Mouse (Mus musculus) cerebellum, postnatal 25 days (tissue): ENCODE data around the gene Cidec.

ENCODE experiments used
- DNase-seq, 2 experiments: peaks; one replicate each; pipeline ENCODE4 v3.0.0; 2021; ENCODE audit warnings: mixed read lengths in 2 of 2

Gene Cidec

GRCm38 (mm10) chr6:113444207-113444965, 8.8 kb upstream of the Cidec start:
- no peak for DNase-seq

GRCm38 (mm10) chr6:113443091-113443490, 7.5 kb upstream of the Cidec start:
- no peak for DNase-seq

GRCm38 (mm10) chr6:113442442-113443090, 7.0 kb upstream of the Cidec start, which contains the start of gene Jagn1:
Jagn1 (plus strand) TSS chr6:113442569.
- DNase-seq = peak; percentile 91 to 92

GRCm38 (mm10) chr6:113442087-113442441, 6.5 kb upstream of the Cidec start:
- no peak for DNase-seq

- DNase-seq = peak; percentile 79 to 89
These were observed 5.7 kb upstream of the Cidec start for GRCm38 (mm10) chr6:113441147-113441680.

GRCm38 (mm10) chr6:113440686-113441085, 5.1 kb upstream of the Cidec start:
- no peak for DNase-seq

- DNase-seq = no peak
These were observed 3.3 kb upstream of the Cidec start for GRCm38 (mm10) chr6:113438721-113439430.

GRCm38 (mm10) chr6:113437135-113437534, 1.6 kb upstream of the Cidec start:
- DNase-seq = no peak

GRCm38 (mm10) chr6:113434691-113435090, 869 bp downstream of the Cidec start:
- no peak for DNase-seq

GRCm38 (mm10) chr6:113433661-113434060, 1.9 kb downstream of the Cidec start:
- no peak for DNase-seq

GRCm38 (mm10) chr6:113431801-113432200, 3.8 kb downstream of the Cidec start:
- no peak for DNase-seq

- DNase-seq = no peak
These were observed 4.7 kb downstream of the Cidec start for GRCm38 (mm10) chr6:113430846-113431245.

GRCm38 (mm10) chr6:113429965-113430364, 5.6 kb downstream of the Cidec start:
- DNase-seq = no peak

GRCm38 (mm10) chr6:113428006-113428405, 7.6 kb downstream of the Cidec start:
- DNase-seq = no peak

GRCm38 (mm10) chr6:113427397-113427796, 8.2 kb downstream of the Cidec start:
- DNase-seq = peak in 1 of 2 experiments; percentile 39

GRCm38 (mm10) chr6:113426696-113427095, 8.9 kb downstream of the Cidec start:
- no peak for DNase-seq

GRCm38 (mm10) chr6:113424187-113424586, 11.4 kb downstream of the Cidec start:
- peak in 1 of 2 experiments; percentile 30 for DNase-seq

- DNase-seq = no peak
These were observed 12.6 kb downstream of the Cidec start for GRCm38 (mm10) chr6:113423000-113423399.

- peak; percentile 99 to 100 for DNase-seq
These were observed 16.4 kb downstream of the Cidec start, which contains the start of gene Rpusd3 for GRCm38 (mm10) chr6:113419199-113419587. Rpusd3 (minus strand) TSS chr6:113419340.

- DNase-seq = peak; percentile 24 to 48
These were observed 16.9 kb downstream of the Cidec start for GRCm38 (mm10) chr6:113418441-113419198.

GRCm38 (mm10) chr6:113416416-113416815, 19.1 kb downstream of the Cidec start:
- peak; percentile 27 to 39 for DNase-seq

GRCm38 (mm10) chr6:113410001-113410400, 25.6 kb downstream of the Cidec start:
- no peak for DNase-seq
